In genomic region chr17:6601204-6601911, GRCm38 (mm10) we compare ENCODE assay signal across 8 mouse cellular contexts. TPM values are rescaled to one million over a fixed set of nuclear protein-coding genes. Genes with fewer than 3 reads are reported as not detected.
DNase-seq lines count a peak whose midpoint lies in the region; ATAC-seq and TF ChIP-seq lines count a peak whose summit lies in the region.
"Not testable (repeated sequence)": the region's sequence is repeated elsewhere in the genome, so short reads cannot be mapped to it uniquely, and the experiment has no call there.

Dynlt1c (plus strand) TSS chr17:6601671.

- TF ChIP-seq CTCF in gastrocnemius, adult 2 months (IDR thresholded peaks at IDR 0.05), result not testable (repeated sequence)

- intact Hi-C loops in gastrocnemius, adult 2 months (cut with DNase I); left cerebral cortex, postnatal 10 days (cut with DNase I): not testable (repeated sequence)

- peak within 1 kb of the TSS; percentile 70 for H3K4me3 ChIP-seq in gastrocnemius, adult 2 months

- H3K27ac ChIP-seq in gastrocnemius, adult 2 months, result peak within 1 kb of the TSS; percentile 86

- peak; percentile 98 for ATAC-seq in common myeloid progenitor, adult 5-6 weeks (replicated peaks; ENCODE audit: low read depth, poor library complexity, severe bottlenecking)
- ATAC-seq in megakaryocyte progenitor cell, adult 5-6 weeks (replicated peaks; ENCODE audit: poor library complexity), result peak; percentile 100

- DNase-seq in ZHBTc4 (ENCODE audit: low read depth, low spot score), result peak; percentile 96
- DNase-seq in gastrocnemius, adult 2 months, result peak; percentile 91
- peak; percentile 8 for DNase-seq in hindlimb bud, embryonic 11.5 days (ENCODE audit: extremely low spot score, low read depth, low spot score)
- peak in 1 of 2 experiments; percentile 84 for DNase-seq in left cerebral cortex, postnatal 10 days (ENCODE audit: extremely low spot score in 1 of 2, low spot score in 2 of 2)
- peak; percentile 47 for DNase-seq in right cerebral cortex, postnatal 14 days
- peak; percentile 71 to 76 for DNase-seq in urinary bladder, postnatal 4 days (ENCODE audit: low spot score in 2 of 2)

RNA-seq across cellular contexts. Expression of gene Dynlt1c, which starts in this region (rescaled TPM):
- 2.6 and 5.9 TPM in 2 replicates for total RNA-seq in common myeloid progenitor, adult 5-6 weeks (2017)
- 1 to 10 TPM; 2.0 to 2.1 TPM for total RNA-seq in gastrocnemius, adult 2 months (2021)
- 10 to 100 TPM; 23.8 to 25.0 TPM for total RNA-seq in left cerebral cortex, postnatal 10 days (2021)
- 3.9 and 4.7 TPM in 2 replicates for total RNA-seq in megakaryocyte progenitor cell, adult 5-6 weeks (2015)
- total RNA-seq in megakaryocyte progenitor cell, adult 5-6 weeks (2017), result 2.4 and 8.0 TPM in 2 replicates
